Mouse (Mus musculus) MEL (cell line): ENCODE results near the gene Sema6d. TPM values are rescaled to one million over a fixed set of nuclear protein-coding genes. Genes with fewer than 3 reads are reported as not detected.

ENCODE experiments used
- DNase-seq: peaks from one replicate; pipeline ENCODE4 v3.0.0; 2011; ENCODE audit warnings: low read depth, low spot score
- H3K27ac ChIP-seq: 2 replicates; pipeline ENCODE4 v1.5.1; 2012; ENCODE audit warnings: low read depth, mild to moderate bottlenecking, control low read depth, low read length, moderate library complexity; ENCODE audit not compliant: control insufficient read depth
- H3K27me3 ChIP-seq, 2 experiments: fragments of 150-350 bp in 1 of 2; sonication (generic) in 1 of 2; 2 replicates each; pipeline ENCODE4 v1.6.1; 2012; ENCODE audit warnings: low read length in 2 of 2, mild to moderate bottlenecking in 2 of 2, improper control_type of control experiment in 1 of 2, moderate library complexity in 1 of 2; ENCODE audit not compliant: insufficient read depth in 2 of 2, control insufficient read depth in 1 of 2
- H3K36me3 ChIP-seq, 2 experiments: 2 replicates each; pipeline ENCODE4 v1.6.1; 2012 to 2014; ENCODE audit warnings: low read length in 2 of 2, improper control_type of control experiment in 1 of 2, inconsistent platforms in 1 of 2, mild to moderate bottlenecking in 1 of 2; ENCODE audit not compliant: insufficient read depth in 2 of 2, control insufficient read depth in 1 of 2
- H3K4me1 ChIP-seq, 2 experiments: fragments of 150-350 bp in 1 of 2; sonication (generic) in 1 of 2; 2 replicates each; pipeline ENCODE4 v1.6.1; 2012; ENCODE audit warnings: low read length in 2 of 2, improper control_type of control experiment in 1 of 2, mild to moderate bottlenecking in 1 of 2; ENCODE audit not compliant: insufficient read depth in 2 of 2, control insufficient read depth in 1 of 2
- H3K4me3 ChIP-seq, 2 experiments: fragments of 150-350 bp in 1 of 2; sonication (generic) in 1 of 2; 2 replicates each; pipeline ENCODE4 v1.5.1; 2012; ENCODE audit warnings: low read depth in 2 of 2, low read length in 2 of 2, mild to moderate bottlenecking in 2 of 2, moderate library complexity in 2 of 2, control low read depth in 1 of 2, improper control_type of control experiment in 1 of 2; ENCODE audit not compliant: control insufficient read depth in 1 of 2, insufficient read depth in 1 of 2
- H3K79me2 ChIP-seq: 2 replicates; pipeline ENCODE4 v1.6.1; 2012; ENCODE audit warnings: mild to moderate bottlenecking, low read length, moderate library complexity; ENCODE audit not compliant: control insufficient read depth, poor library complexity, insufficient read depth
- H3K9ac ChIP-seq: 2 replicates; pipeline ENCODE4 v1.6.1; 2012; ENCODE audit warnings: low read depth, mild to moderate bottlenecking, control low read depth, low read length, moderate library complexity; ENCODE audit not compliant: control insufficient read depth, poor library complexity, severe bottlenecking
- H3K9me3 ChIP-seq: fragments of 150-350 bp; sonication (generic); replicated peaks from 2 replicates; pipeline ENCODE4 v1.6.1; 2012; ENCODE audit warnings: mild to moderate bottlenecking, low read length, improper control_type of control experiment, moderate library complexity; ENCODE audit not compliant: insufficient read depth
- BHLHE40 ChIP-seq: IDR thresholded peaks from 2 replicates; pipeline ENCODE4 v1.6.1; 2012; ENCODE audit warnings: low read depth, mild to moderate bottlenecking, inconsistent platforms, low read length, improper control_type of control experiment, borderline replicate concordance
- CHD1 ChIP-seq: IDR thresholded peaks from 2 replicates; pipeline ENCODE4 v1.6.1; 2012; ENCODE audit warnings: low read depth, mild to moderate bottlenecking, inconsistent platforms, low read length, improper control_type of control experiment
- E2F4 ChIP-seq: IDR thresholded peaks from 2 replicates; pipeline ENCODE4 v1.6.1; 2011; ENCODE audit warnings: low read depth, low read length, improper control_type of control experiment, borderline replicate concordance
- ELF1 ChIP-seq: IDR thresholded peaks from 2 replicates; pipeline ENCODE4 v1.6.1; 2014; ENCODE audit warnings: low read depth, mild to moderate bottlenecking, inconsistent platforms, low read length, improper control_type of control experiment, moderate library complexity
- EP300 ChIP-seq, 2 experiments: IDR thresholded peaks; 2 replicates each; pipeline ENCODE4 v1.6.1; 2011; ENCODE audit warnings: improper control_type of control experiment in 2 of 2, low read length in 2 of 2, low read depth in 1 of 2, mild to moderate bottlenecking in 1 of 2
- KAT2A ChIP-seq: conservative IDR thresholded peaks from 2 replicates; pipeline ENCODE4 v1.6.1; 2012; ENCODE audit warnings: low read depth, low read length, improper control_type of control experiment, inconsistent platforms
- MAZ ChIP-seq: IDR thresholded peaks from 2 replicates; pipeline ENCODE4 v1.6.1; 2012; ENCODE audit warnings: low read depth, mild to moderate bottlenecking, inconsistent platforms, low read length, improper control_type of control experiment
- MYC ChIP-seq: IDR thresholded peaks from 2 replicates; pipeline ENCODE4 v1.6.1; 2011; ENCODE audit warnings: low read depth, mild to moderate bottlenecking, low read length, improper control_type of control experiment, moderate library complexity
- NRF1 ChIP-seq: IDR thresholded peaks from 2 replicates; pipeline ENCODE4 v1.6.1; 2014; ENCODE audit warnings: low read depth, mild to moderate bottlenecking, inconsistent platforms, low read length, improper control_type of control experiment, moderate library complexity; ENCODE audit not compliant: poor library complexity, insufficient read depth, severe bottlenecking
- POLR2AphosphoS2 ChIP-seq: IDR thresholded peaks from 2 replicates; pipeline ENCODE4 v1.6.1; 2011; ENCODE audit warnings: low read length, improper control_type of control experiment
- RAD21 ChIP-seq: IDR thresholded peaks from 2 replicates; pipeline ENCODE4 v1.6.1; 2011; ENCODE audit warnings: mild to moderate bottlenecking, low read depth, low read length, improper control_type of control experiment
- SIN3A ChIP-seq: IDR thresholded peaks from 2 replicates; pipeline ENCODE4 v1.6.1; 2012; ENCODE audit warnings: low read length, improper control_type of control experiment, inconsistent platforms
- TAL1 ChIP-seq: IDR thresholded peaks from 2 replicates; pipeline ENCODE4 v1.6.1; 2012; ENCODE audit warnings: mild to moderate bottlenecking, inconsistent platforms, low read length, moderate library complexity, mixed read lengths
- TBP ChIP-seq: IDR thresholded peaks from 2 replicates; pipeline ENCODE4 v1.8.0; 2011; ENCODE audit warnings: low read depth, low read length, improper control_type of control experiment
- USF1 ChIP-seq: IDR thresholded peaks from 2 replicates; pipeline ENCODE4 v1.6.1; 2014; ENCODE audit warnings: low read depth, mild to moderate bottlenecking, inconsistent platforms, low read length, improper control_type of control experiment, moderate library complexity
- ZC3H11A ChIP-seq: IDR thresholded peaks from 2 replicates; pipeline ENCODE4 v1.6.1; 2012; ENCODE audit warnings: low read depth, mild to moderate bottlenecking, inconsistent platforms, low read length, improper control_type of control experiment
- ZKSCAN1 ChIP-seq: IDR thresholded peaks from 2 replicates; pipeline ENCODE4 v1.6.1; 2012; ENCODE audit warnings: low read depth, mild to moderate bottlenecking, inconsistent platforms, low read length, improper control_type of control experiment, moderate library complexity
- ZMIZ1 ChIP-seq: IDR thresholded peaks from 2 replicates; pipeline ENCODE4 v1.6.1; 2012; ENCODE audit warnings: low read depth, mild to moderate bottlenecking, inconsistent platforms, low read length, improper control_type of control experiment, moderate library complexity
- polyA plus RNA-seq, 2 experiments: library from polyadenylated mRNA; stranded (reverse) in 1 of 2; unstranded in 1 of 2; fragments of >175 nt in 1 of 2; fragments of >200 nt in 1 of 2; gene quantifications; 2 replicates each; pipeline versions ENCODE4 v1.2.1 to v1.2.4; 2012; ENCODE audit warnings: low replicate concordance in 2 of 2, low read depth in 1 of 2; ENCODE audit not compliant: insufficient read length in 2 of 2, insufficient read depth in 1 of 2, missing spikeins in 1 of 2
- total RNA-seq: library from RNA; depleted of rRNA; stranded (reverse); fragments of 300-350 nt; gene quantifications from 2 replicates; pipeline ENCODE4 v1.2.3, GENCODE M21; 2012

Gene Sema6d
- total and polyA plus RNA-seq, 3 experiments: not detected

DNA sequence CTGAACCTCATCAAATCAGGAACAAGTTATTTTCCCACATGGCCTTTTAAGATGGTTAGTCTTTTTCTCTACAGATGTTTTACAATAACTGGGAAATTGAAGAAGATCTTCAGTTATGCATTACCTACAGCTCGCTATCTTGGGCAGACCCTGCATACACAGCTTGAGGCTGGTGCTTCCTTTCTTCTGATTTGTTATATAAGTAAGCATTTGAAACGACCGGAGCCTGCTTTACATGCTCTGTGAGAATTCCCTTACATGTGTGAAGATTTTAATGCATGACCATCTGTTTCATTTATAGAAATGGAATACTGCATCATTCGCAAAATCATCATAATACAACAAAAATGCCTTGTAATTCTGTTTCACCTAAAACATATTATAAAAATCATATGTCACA lies 21.4 kb upstream of the Sema6d start:
- no peak for TF ChIP-seq CHD1
- no peak for TF ChIP-seq SIN3A
- TF ChIP-seq RAD21: no peak
- TF ChIP-seq ZC3H11A: no peak
- no peak for TF ChIP-seq ZMIZ1
- no peak for TF ChIP-seq EP300 (IDR thresholded peaks at IDR 0.05; ENCODE audit: low read depth in 1 of 2, low read length in 2 of 2)
- TF ChIP-seq ZKSCAN1: no peak
- TF ChIP-seq MAZ: no peak
- no peak for DNase-seq
- no peak overlapping the region for H3K4me3 ChIP-seq

DNA sequence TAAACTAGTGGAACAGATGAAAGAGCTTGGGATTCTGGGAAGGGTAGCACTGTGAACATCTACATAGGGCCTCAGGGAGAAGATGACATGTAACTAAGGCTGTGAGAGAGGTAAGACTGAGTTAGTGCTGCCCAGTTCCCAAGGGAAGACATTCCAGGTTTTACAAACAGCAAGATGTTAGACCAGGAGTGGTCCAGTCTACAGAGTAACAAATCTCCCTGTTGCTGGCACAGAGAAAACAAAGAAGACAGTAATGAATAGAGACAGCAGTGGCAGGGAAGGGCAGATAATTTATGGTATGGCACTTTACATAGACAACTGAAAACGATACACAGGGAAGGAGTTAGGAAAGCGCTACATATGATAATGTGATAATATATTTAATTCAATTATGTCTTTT lies 19.1 kb upstream of the Sema6d start:
- H3K36me3 ChIP-seq: no peaks in the 10 kb centered on the region
- TF ChIP-seq ELF1 (no peak), MYC (no peak), EP300 (IDR thresholded peaks at IDR 0.05; ENCODE audit: low read depth in 1 of 2, low read length in 2 of 2) (no peak), NRF1 (no peak), POLR2AphosphoS2 (no peak), ZMIZ1 (no peak), BHLHE40 (no peak), MAZ (no peak), RAD21 (no peak), CHD1 (no peak), KAT2A (no peak), TAL1 (no peak), USF1 (no peak), TBP (no peak), E2F4 (no peak)
- H3K9ac ChIP-seq: no peak overlapping the region
- no peaks in the 10 kb centered on the region for H3K27me3 ChIP-seq
- H3K9me3 ChIP-seq: no peaks in the 10 kb centered on the region
- no peaks in the 10 kb centered on the region for H3K4me1 ChIP-seq
- DNase-seq: no peak
- no peak overlapping the region for H3K27ac ChIP-seq
- no peaks in the 10 kb centered on the region for H3K79me2 ChIP-seq
- no peak overlapping the region for H3K4me3 ChIP-seq

More for the DNA sequence above, 21.4 kb upstream of the Sema6d start:
- no peaks in the 10 kb centered on the region for H3K4me1 ChIP-seq
- H3K27me3 ChIP-seq: no peaks in the 10 kb centered on the region
- H3K36me3 ChIP-seq: no peaks in the 10 kb centered on the region
- H3K9me3 ChIP-seq: no peaks in the 10 kb centered on the region
- no peaks in the 10 kb centered on the region for H3K79me2 ChIP-seq
- no peak overlapping the region for H3K9ac ChIP-seq
- H3K27ac ChIP-seq: no peak overlapping the region
